Mouse (Mus musculus) lung, postnatal 25 days (tissue): ENCODE data around the gene Atg10.

Source experiments
- DNase-seq: peaks from one replicate; pipeline ENCODE4 v3.0.0; 2022; ENCODE audit warnings: low spot score

Gene Atg10

DNA sequence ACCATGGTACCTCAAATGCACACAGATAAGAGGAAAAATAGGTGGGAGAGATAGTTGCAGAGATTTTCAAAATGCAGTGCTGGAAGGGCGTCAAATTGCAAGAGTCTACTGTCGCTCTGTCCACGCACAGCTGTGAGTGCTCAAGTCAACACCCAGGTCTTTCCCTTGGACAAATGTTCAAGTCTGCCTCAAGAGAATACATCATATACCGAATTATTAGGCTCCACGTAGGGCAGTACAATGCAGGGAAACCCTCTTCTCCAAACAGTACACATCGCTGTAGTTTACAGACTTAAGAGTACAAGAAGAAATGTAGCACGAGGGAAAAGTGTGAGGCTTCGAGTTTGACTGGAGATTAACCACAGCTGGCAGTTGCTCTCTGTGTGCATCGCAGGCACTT is 200.3 kb downstream of the Atg10 start:
- DNase-seq = no peak

DNA sequence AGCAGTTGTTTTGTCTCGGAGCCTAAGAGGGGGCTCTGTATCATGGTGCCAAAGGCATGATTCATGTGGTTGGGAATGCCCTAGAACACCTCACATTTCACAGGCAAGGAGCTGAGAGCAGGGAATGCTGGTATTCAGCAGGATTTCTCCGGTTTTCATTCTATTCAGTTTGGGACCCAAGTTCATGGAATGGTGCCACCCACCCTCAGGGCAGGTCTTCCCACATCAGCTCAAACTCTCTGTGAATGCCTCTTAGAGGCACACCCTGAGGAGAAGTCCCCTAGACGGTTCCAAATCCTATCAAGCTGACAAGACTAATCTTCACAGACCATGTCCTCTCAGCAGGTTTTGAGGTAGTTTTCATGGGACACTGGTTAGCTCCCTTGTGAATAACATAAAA is 211.9 kb downstream of the Atg10 start:
- no peak for DNase-seq

DNA sequence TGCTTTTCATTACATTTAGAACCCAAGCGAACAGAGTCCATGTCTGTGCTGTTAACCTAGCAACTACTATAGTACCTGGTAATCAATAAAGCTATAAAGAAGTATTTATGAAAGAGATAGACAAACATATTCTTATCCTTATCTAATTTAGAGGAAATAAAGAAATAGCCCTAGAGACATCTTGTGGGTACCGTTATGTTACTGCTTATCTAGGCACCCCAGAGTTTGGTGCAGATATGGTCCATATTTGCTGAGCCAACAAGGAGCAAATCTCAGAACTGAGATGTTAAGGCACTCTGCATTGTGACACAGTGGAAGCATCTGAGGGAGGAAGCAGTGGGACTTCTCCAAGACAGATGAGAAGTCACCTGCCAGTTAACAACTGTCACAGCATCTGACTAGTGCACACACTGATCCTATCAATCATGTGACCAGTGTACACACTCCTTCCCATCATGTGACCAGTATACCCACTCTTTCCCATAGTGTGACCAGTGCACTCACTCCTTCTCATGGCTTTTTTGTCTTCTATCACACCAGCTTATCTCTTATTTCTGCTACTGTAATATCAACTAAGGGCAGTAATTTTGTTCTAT is 228.6 kb downstream of the Atg10 start:
- DNase-seq = no peak

DNA sequence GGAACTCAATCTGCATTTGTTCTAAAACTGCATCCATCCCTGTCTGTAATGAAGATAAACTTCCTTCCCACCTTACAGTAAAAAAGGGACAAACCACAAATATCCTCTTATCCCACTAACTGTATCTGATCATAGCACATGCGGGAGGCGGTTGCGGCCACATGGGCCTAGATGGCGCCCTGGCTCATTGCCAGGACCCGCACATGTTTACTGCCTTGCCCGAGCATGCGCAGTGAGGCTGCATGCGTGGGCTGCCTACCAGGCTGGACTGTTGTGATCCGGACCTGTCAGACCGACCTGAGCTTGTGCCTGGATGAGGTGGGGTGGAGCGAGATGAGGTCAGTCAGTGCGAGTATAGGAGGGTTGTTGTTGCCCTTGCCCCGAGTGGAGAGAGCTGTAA is 230.2 kb downstream of the Atg10 start:
- no peak for DNase-seq

DNA sequence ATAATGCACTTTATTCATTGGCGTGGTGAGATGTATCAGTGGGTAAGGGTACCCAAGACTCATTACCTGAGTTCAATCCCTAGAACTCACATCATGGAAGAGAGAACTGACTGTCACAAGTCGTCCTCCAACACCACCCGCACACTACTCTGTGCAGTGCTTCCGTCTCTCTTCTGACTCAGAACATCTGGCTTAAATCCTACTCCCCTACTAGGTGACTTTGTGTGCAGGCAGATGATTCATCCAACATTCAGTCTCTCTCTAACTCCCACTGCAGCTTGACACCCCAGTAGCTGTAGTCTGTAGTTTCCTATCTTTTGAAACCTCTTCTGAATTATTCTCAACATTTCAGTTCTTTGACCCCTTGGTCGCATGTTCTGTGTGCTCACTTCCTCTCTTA is 230.8 kb downstream of the Atg10 start:
- no peak for DNase-seq

DNA sequence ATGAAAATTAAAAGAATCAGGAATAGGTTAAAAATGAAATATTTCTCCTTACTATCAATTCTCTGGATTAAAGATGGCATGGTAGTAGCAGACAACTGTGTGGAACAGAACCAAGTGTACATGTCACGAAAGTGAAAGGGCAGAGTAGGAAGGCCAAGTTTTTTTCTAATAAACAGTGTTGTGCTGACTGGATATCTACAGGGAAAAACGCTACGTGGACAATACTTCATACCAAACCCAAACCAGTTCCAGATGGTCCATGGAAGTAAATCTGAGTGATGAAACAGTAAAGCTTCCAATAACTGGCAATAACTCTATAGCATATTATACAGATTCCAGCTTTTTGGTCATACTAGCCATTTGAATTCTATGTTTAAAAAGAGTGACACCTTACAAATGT is 235.5 kb downstream of the Atg10 start:
- DNase-seq = no peak

DNA sequence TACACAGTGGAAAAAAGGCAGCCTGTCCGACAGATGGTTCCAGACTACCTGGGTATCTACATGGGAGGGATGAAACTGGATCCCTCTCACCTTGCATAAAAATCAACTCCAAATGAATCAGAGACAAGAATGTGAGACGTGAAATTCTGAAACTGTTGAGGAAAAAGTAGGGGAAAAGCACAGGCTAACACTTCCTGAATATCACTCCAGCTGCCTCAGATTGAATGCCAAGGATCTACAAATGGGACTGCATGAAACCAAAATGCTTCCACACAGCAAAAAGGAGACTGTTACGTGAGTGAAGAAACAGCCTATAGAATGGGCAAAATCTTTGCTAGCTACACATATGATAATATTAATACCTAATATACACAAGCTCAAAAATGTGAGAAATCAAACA is 238.4 kb downstream of the Atg10 start:
- no peak for DNase-seq

DNA sequence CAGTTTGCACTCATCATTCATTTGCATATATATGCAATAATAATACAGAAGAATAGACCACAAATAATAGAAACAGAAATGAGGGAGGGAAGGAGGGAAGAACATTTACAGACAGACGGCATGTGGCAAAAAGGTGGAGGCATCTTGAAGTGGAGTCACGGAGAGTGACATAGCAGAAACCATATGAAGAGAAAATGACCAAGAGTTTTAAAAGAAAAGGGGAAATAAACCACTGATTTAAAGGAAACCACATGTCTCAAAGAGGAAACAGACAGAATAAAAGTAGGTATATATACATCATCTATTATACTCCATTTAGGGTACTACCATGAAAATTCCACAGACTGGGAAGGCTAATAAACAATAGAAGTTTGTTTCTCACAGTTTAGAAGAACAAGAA is 239.7 kb downstream of the Atg10 start:
- no peak for DNase-seq

DNA sequence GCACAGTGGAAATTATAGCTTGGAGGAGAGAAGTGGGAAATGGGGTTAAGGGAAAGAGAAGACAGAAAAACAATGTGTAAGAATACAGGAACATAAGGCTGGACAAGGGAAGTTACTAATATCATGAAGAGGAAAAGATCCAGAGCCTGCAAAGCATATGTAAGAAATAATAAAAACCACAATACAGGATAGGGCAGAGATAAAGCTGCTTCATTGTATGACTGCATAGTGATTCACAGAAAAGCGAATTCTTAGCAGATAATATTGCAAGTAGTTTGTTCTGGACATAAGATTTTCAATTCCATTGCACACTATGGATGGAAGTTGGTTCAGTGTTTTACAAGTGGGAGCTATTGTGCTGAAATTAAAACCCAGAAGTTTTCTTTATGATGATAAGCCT is 242.0 kb downstream of the Atg10 start:
- no peak for DNase-seq

DNA sequence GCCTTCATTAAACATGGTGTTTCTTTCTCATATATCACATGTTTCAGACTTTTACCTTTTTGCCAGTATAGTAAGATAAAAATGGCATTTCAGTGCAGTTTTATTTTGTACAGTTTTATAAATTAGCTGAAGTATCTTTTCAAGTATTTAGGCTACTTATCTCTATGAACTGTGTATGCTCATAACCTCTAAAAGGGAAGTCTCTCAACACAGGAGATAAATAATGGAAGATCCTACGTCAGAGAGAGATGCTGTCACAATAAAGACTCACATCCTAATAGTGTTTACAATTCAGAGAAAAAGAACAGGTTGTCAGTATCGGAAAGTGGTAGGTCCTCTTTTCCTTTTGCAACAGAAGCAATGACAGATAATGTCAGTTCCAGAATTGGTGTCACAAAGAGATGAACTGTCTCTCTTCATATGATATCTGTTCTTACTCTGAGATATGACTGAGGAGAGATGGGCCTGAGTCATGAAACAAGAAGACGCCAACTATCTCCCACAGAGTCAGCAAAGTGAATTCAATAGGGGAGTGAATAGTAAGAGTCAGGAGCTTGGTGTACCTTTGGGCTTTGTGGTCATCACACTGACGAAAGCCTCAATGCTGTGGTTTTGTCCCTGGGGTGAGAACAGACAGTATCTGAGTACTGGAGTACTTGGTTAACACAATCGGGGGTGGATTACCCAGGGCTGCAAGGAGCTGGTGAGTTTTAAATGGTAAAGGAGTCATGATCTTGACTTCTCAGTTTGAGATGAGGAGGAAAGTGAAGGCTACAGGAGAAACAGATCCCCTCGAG is 242.7 kb downstream of the Atg10 start:
- no peak for DNase-seq

DNA sequence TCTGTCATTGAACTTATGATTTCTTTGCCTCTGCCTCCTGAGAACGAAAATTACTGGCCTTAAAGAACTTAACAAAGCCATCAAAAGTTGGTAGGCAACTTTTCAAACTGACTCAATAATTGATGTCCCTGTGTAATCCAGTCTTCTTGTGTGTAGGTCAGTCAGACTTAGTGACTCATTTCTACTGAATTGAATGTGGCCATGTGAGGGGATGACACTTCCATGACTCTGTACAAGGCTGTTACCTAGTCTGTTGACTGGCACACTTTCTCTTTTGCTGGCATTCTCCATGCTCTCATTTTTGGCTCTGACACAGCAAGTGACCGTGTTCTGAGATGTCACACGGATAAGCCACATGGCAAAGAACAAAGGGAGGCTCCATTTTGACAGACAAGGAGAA is 246.7 kb downstream of the Atg10 start:
- no peak for DNase-seq

DNA sequence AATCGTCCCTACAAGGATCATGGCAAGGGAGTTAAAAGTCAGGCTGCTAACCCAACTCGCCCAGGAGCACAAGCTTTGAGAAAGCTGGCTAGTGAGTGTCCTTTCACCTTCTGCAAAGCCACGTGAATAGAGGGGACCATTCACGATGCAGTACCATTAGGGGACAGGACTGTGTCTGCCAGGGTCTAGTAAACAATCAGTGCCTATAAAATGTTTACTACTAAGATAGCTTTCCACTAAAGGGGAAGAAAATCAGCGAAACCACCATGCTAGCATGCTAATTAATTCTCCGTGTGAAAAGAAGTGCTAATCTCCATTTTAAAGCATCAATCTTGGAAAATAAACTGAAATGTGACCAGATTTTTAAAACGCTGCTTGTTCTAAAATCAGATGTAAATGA is 250.4 kb downstream of the Atg10 start:
- no peak for DNase-seq

DNA sequence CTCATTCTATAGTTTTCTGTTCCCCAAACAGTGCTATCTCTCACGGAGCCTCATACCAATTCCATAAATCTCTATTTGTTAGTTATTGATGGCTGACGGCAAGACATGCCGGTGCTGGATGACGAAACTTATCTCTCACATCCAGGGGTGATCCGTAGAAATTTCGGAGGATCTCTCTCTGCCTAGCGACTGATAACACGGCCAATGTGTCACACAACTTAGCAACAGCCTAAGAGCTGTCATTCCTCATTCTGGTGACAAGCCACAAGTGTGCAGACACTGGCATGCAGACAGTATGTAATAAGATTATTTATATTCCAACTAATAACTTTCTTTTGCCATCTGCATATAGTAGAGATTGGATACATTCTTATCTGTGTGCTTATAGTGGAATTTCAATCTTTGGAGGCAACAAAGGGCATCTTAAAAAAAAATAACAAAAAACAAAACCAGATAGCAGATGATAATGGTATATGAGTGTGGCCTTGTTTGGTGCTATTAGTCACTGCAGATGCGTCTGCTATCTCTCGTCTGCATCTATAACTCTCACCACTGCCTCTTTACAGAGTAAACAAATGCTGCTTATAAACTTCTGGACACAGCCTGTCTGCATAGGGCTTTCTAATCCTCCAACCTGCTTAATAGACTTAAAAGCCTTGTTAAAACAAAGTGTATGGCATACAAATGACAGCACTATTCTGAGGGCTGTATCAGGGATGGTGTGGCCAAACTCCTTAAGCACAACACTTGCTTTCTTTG is 253.3 kb downstream of the Atg10 start:
- DNase-seq = no peak

DNA sequence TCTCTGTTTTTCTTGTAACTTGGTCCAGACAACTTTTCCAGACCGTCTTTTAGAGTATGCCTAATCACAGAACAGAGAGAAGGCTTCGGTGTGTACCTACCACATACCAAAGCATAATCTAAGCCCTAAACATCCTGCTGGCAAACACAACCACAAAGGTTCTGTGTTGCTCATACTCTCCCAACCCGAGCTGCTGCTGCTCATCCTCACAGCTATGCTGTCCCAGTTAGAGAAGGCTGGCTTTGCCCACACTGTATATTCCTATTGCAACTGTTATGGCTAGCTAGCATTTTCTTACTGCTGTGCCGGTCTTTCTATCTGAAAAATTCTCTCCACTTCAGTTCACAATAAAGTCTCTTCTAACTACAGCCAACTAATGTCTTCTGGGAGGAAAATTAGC is 254.8 kb downstream of the Atg10 start:
- DNase-seq = no peak

DNA sequence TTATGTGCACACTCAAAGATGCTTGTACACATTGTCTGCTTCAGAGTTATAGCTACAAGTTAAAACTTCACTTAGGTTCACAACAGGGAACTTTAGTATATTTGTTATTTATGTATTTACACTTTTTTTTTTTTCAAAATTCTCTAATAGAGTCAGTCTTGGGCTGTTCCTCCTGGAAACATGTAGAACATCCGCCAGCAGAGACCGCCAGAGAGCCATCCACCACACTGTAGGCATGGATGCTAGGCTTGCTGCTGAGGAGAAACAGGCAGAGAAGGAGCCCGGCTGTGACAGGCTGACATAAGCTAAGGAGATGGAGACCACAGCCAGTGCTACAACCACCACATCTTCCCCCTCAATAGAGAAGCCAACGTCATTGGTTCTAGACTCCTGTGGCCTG is 256.3 kb downstream of the Atg10 start:
- peak; percentile 74 for DNase-seq

DNA sequence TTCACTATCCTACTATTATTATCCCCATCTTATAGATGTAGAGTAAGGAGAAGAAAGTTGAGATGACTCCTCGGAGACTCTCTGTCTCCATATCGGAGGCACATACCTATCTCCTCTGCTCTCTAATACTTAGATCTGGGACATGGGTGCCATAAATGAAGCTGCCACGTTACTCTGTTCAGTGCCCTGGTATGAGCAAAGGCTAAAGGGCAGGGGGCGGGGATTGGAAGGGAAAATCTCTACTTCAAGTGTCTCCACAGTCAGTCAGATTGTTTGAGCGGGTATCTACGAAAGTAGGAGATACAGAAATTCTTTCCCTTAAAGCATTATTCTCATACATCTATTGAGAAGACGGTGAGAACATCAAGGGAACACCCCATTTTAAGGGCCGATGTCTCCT is 257.8 kb downstream of the Atg10 start:
- DNase-seq = no peak

DNA sequence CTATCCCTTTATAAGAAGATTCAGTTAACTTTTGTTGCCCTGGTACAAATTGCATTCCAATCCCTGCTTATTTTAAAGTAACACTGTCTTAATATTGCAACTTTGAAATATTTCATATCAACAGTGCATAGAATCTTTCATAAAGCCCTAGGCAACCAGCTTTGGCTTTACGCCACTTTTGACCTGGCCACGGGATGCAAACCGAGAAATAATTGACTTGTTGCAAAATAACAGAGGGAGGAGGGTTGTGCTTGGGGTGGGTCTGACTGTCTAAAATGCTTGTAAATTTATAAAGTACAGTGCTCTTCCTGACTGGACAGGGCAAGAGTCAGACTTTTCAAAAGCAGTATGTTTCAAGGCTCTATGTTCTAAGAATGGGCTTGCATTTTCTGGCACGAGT is 259.3 kb downstream of the Atg10 start:
- DNase-seq = no peak

DNA sequence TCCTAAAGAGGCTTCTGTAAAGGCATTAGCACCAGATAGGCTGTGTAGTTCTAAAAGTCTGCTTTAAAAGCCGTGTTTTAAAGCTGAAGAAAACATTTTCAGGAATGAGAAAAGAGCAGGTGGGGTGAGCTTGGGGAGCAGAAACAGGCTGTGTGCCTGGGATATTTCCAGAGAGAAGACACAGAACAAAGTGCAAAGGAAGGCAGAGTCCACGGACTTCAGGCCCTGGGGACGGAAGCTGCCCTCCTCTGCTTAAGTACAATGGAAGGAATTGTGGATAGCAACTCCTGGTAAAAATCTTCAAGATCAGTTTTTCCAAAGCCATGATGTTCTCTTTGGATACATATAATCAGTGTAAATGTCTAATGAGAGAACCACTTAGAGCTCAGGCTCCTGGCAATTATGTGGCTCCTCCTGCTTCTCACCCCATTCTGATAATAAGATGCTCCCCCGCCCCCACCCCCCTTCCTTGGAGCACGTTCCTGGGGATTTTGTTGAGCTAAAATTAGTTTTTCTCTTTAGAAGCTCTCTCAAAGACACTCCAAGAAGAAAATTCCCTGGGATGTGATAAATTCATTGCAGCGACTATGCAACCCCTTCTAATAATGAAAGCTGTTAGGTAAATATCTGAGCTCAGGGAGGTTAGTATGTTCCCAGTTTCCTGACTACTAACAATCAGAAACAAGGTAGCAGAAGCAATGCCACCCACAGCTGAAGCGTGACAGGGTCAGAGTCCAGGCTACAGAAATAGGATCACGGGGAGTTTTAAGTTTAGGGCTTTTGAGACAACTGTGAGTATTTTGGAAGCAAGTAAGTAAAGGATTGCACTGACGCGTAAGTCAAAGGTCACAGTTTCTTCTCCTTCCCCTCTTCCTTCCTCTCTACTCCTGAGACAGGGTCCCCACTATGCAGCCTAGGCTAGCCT is 260.7 kb downstream of the Atg10 start:
- DNase-seq = no peak

DNA sequence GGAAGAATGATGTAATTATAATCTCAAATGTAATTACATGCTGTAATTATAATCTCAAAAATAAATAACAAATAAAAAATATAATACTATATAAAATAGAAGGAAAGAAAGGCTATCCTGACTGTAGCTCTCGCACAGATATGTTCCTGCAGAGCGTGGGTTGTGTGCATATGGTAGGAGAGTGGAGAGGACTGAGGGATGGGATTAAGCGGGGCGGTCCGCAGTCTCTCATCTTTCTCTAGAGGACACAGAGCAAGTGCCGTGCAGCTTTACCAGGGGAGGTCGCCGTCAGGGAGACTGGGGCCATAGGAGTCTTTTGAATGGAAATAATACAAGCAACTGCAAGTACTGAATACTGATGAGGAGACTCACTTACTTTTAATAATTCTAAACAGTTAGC is 263.2 kb downstream of the Atg10 start:
- no peak for DNase-seq

DNA sequence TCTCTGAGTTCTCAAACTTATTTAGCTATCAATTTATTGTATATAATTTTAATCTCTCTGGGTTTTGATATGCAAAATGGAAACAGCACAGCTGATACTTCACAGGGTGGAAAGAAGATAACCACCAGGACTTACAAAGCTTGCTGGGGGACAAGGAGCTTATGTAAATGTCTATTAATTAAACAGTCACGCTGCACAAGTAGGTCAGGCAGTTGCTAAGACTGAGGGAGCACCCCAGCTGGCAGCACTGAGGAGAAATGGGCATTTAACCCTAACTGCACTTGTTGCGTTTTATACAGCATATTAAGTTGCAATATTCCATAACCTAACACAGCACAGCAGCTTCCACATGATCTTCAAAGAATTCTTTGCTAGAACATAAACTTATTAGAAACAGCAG is 264.9 kb downstream of the Atg10 start:
- DNase-seq = no peak

DNA sequence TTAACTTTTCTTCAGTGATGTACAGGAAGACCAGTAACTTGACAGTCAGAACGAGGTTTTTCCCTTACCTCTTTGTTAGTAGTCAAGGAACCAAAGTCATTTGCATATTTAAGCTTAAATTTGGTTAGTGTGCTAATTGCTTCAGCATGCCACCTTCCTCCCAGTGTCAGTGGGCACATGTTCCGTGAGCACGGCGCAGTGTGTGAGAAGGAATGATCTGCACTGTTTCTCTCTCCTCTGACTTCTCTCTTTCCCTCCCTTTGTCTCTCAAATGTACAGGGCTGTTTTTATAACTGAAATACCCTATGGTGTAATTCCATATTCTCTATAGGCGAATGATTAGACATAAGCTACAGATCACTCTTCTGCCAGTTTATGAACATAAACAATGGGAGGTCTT is 284.2 kb downstream of the Atg10 start:
- DNase-seq = no peak

DNA sequence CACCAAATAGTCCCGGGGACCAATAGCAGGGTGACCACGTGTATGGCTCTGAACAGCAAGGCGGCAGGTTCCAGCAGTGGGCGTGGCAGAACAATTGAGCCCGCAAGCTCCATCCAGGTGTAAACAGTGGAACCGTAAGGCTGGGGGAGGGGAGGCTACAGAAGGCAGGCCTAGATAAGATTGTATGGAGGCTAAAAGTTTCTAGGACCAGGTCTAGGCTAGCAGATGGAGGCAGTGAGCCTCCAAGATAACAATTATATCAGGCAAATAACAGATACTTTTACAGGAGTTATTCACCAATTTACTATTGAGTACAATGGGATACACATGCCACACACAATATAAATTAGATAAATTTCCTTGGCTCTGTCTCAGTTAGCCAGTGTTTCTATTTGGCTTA is 284.6 kb downstream of the Atg10 start:
- DNase-seq = no peak
